Mouse (Mus musculus): ENCODE results near the gene Crtc2.
A peak's percentile ranks its signal among the peaks of the same experiment; 100 is the strongest.
"Not testable (repeated sequence)": the region's sequence is repeated elsewhere in the genome, so short reads cannot be mapped to it uniquely, and the experiment has no call there.

Crtc2 gene

GRCm38 (mm10) chr3:90266901-90267775, 13.2 kb downstream of the Crtc2 start:
- no peak for DNase-seq (ENCODE audit: low spot score)

- DNase-seq (ENCODE audit: low spot score), result no peak
Measured at GRCm38 (mm10) chr3:90268190-90268589, 14.2 kb downstream of the Crtc2 start.

GRCm38 (mm10) chr3:90268971-90269370, 15.0 kb downstream of the Crtc2 start:
- no peak for DNase-seq (ENCODE audit: low spot score)

- no peak for DNase-seq (ENCODE audit: low spot score)
Measured at GRCm38 (mm10) chr3:90270784-90271183, 16.8 kb downstream of the Crtc2 start.

GRCm38 (mm10) chr3:90272170-90272569, 18.2 kb downstream of the Crtc2 start:
- no peak for DNase-seq (ENCODE audit: low spot score)

GRCm38 (mm10) chr3:90273855-90274254, 19.9 kb downstream of the Crtc2 start:
- DNase-seq (ENCODE audit: low spot score), result no peak

GRCm38 (mm10) chr3:90275286-90275685, 21.3 kb downstream of the Crtc2 start:
- no peak for DNase-seq (ENCODE audit: low spot score)

- no peak for DNase-seq (ENCODE audit: low spot score)
Measured at GRCm38 (mm10) chr3:90276858-90277257, 22.9 kb downstream of the Crtc2 start.

- DNase-seq (ENCODE audit: low spot score), result no peak
Measured at GRCm38 (mm10) chr3:90277793-90278192, 23.8 kb downstream of the Crtc2 start.

- no peak for DNase-seq (ENCODE audit: low spot score)
Measured at GRCm38 (mm10) chr3:90278211-90278610, 24.2 kb downstream of the Crtc2 start.

- no peak for DNase-seq (ENCODE audit: low spot score)
Measured at GRCm38 (mm10) chr3:90279216-90279615, 25.3 kb downstream of the Crtc2 start.

GRCm38 (mm10) chr3:90279743-90280142, 25.8 kb downstream of the Crtc2 start:
- DNase-seq (ENCODE audit: low spot score), result no peak

GRCm38 (mm10) chr3:90280708-90281107, 26.7 kb downstream of the Crtc2 start:
- DNase-seq (ENCODE audit: low spot score), result no peak

GRCm38 (mm10) chr3:90284150-90284549, 30.2 kb downstream of the Crtc2 start:
- no peak for DNase-seq (ENCODE audit: low spot score)

GRCm38 (mm10) chr3:90289403-90289802, 35.4 kb downstream of the Crtc2 start:
- not testable (repeated sequence) for DNase-seq (ENCODE audit: low spot score)

- no peak for DNase-seq (ENCODE audit: low spot score)
Measured at GRCm38 (mm10) chr3:90290602-90291001, 36.6 kb downstream of the Crtc2 start.

- no peak for DNase-seq (ENCODE audit: low spot score)
Measured at GRCm38 (mm10) chr3:90291982-90292344, 38.0 kb downstream of the Crtc2 start.

- DNase-seq (ENCODE audit: low spot score), result peak; percentile 98
Measured at GRCm38 (mm10) chr3:90292345-90293275, 38.6 kb downstream of the Crtc2 start, which contains the start of gene Gatad2b. TSS of gene Gatad2b (plus strand) at chr3:90293178.

- DNase-seq (ENCODE audit: low spot score), result peak; percentile 61
Measured at GRCm38 (mm10) chr3:90293352-90294063, 39.5 kb downstream of the Crtc2 start.

GRCm38 (mm10) chr3:90294064-90294440, 40.1 kb downstream of the Crtc2 start:
- DNase-seq (ENCODE audit: low spot score), result no peak

- DNase-seq (ENCODE audit: low spot score), result no peak
Measured at GRCm38 (mm10) chr3:90294651-90295050, 40.7 kb downstream of the Crtc2 start.

- DNase-seq (ENCODE audit: low spot score), result no peak
Measured at GRCm38 (mm10) chr3:90305801-90306200, 51.8 kb downstream of the Crtc2 start.
